Mouse (Mus musculus) urinary bladder, postnatal 4 days (tissue): ENCODE data around the gene Zfhx3.

Experiments
- DNase-seq, 2 experiments: peaks; one replicate each; pipeline ENCODE4 v3.0.0; 2021 to 2022; ENCODE audit warnings: low spot score in 2 of 2

Zfhx3 gene

DNA sequence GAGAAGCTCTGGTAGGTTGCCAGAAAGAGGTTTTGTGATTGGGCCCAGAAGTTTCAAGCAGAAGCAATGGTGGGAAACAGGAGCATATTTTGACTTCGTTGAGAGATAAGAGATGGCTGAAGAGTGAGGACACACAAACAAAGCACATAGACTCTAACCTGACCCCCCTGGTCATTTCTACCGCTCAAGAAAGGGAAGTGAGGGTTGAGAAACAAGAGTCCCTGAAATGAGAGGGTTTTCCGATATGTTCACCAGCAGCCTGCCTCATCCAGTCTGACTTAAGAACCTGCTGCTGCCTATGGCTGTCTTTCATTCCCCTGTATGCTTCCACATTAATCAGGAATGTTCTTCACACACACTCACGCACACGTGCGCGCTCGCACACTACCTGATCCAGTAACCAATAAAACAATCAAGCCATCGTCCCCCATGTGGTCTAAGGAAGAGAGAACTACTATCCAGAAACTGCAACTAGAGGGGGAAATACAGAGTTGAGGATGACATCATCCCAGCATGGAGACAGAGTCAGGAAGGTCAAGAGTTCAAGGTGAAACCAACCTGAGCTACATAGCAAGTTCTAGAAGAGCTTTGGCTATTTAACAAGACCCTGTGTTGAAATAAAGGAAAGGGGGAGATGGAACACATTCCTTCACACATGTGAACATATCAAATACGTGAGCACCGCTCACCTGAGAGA lies 649.7 kb downstream of the Zfhx3 start:
- DNase-seq = no peak

DNA sequence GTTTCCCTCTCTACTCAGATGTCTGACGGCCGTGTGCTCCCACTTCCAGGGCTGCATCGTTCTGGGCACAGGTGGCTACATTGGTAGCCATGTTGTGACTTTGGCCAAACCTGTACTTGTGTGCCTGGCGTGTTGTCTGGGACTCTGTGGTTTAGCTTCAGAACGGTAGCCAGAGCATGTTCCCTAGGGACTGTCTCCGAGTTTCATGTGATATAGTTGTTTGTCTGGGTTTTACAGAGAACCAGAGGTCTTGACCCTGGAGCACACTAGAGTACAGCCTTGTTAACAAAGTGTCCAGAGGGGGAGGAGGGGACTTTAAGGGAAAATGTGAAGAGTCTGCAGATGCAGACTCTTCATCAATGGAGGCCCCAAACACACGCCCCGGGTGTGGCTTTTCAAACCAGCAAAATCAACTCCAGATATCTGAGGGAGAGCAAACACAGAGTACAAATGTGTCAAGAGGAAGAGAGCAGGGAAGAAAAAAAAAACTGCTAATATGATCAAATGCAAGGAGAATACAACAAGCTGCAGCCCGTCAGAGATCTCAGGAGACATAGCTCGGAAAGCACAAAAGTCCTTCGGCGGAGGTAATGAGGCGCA lies 650.6 kb downstream of the Zfhx3 start:
- no peak for DNase-seq

DNA sequence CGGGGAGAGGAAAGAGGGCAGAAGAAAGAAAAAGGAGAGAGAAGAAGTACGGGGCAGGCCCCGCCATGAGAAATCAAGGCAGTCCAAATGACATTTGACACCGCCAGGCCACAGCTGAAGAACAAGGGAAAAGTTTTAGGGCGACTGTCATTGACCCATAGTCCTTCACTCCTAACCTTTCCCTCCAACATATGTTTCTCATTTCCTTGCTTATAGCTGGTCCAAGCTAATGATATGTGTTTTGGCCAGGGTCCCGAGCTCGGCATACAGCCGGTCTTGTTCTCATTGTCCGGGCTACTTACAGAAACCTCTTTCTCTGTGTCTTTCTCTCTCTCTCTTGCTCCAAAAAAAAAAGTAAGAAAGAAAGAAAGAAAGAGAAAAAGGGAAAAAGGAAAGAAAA lies 651.4 kb downstream of the Zfhx3 start:
- no peak for DNase-seq

DNA sequence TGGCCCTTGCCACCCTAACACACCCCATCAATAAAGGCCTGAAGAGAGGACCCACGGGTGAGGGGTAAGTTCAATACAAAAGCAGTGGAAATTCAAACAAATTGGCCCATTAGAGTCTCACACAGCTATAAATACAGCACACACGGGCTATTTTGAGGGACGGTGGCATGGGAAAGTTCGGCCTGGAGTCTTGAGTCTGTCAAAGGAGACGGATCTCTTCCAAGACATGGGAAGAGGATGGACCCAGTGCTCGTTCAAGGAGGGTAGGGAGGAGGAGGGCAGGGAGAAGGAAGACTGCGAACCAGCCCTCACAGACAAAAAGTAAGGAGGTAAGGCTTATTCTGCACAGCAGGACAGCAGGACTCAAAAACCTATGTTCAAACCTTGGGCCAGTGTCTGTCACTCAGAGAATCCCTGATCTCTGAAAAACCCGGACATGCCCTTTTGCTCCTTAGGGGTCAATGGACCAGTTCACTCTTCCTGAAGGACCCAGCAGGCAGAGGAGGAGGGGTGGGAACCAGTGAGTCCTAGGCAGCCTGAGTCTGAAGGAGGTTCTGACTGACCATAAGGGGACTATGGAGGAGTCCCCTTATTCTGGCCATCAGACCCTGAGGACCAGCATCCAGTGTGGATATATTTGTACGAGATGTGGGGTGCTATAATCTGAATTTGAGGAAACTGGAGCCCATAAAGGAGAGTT lies 652.1 kb downstream of the Zfhx3 start:
- DNase-seq = no peak

DNA sequence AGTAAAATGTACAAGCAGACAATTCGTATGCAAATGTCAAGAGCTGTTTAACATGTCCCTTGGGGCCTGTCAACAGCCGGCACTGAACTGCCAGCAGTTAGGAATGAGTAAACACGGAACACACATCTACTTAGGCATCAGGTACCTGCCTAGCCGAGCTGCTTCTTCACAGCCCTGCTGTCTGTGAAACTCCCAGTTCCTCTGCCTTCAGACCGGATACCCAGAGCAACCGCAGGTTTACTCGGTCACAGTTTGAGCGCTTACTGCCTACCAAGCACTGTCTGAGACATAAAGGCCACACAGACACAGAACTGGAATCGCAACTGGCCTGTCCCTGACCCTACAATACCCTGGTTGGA lies 652.6 kb downstream of the Zfhx3 start:
- no peak for DNase-seq

DNA sequence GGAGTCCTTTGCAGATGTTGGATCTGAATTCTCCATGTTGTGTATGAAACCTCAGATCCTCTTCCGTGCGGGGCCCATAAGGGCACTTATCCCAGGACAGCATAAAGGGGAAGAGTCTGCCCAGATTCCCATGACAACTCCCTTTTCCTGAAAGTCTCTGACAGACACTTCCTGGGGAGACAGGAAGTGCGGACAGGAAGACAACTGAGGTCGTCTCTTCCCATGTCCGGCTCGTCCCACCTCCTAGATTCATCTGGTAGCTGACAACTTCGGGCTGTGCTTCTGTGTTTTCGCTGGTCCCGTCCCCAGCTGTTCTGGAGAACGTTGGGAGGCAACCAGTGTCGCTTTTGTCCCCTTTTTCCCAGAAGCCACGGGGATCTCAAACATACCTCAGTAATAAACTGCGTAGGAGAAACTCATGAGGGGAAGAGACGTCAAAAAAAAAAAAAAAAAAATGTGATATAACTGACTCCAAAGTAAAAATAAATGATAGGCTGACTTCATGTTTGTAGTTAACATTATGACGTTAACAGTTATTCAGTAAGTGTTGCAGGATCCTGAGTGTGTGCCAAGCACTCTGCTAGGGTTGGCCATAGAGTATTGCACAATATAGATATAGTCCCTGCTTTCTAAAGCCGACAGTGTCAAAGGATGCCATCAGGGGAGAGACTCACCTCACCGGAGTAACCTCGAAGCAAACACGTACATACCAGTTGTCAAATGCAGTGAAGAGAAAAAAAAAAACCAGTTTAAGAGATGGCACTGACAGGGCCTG lies 653.5 kb downstream of the Zfhx3 start:
- DNase-seq = no peak

DNA sequence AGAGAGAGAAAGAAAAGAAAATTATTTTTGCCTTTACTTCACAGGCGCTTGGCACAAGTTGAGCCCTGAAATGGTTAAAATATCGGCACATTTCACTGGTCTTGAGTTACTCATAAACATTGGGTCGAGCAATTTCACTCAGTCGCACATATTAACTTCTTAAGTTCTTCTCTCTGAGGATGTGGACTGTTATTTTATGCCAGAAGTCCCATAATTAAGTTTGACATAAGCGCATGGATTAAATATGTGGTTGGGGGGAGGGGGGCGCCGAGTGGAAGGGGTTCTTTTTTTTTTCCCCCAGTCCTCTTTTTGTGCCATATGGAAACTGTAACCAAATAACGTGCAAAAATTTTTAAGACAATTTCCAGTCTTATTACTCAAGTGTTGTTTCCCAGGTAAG lies 656.6 kb downstream of the Zfhx3 start:
- no peak for DNase-seq

DNA sequence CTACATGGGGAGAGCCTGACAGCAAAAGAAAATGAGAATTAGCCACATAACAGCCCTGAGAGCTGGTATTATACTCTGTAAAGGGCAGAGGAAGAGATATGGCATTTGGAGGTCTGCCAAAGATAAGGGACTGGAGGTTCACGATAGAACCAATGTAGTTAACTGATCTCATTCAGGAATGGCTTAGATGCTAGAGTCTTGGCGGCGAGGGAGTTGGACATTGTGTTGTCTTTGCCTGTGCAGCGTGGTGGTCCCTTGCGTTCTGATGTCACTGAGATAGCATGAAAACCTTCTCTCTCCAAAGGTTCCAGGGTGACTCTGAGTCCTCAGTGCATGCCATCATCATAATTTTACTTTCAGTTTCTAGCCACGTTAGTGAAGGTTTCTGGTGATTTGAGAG lies 657.1 kb downstream of the Zfhx3 start:
- no peak for DNase-seq

DNA sequence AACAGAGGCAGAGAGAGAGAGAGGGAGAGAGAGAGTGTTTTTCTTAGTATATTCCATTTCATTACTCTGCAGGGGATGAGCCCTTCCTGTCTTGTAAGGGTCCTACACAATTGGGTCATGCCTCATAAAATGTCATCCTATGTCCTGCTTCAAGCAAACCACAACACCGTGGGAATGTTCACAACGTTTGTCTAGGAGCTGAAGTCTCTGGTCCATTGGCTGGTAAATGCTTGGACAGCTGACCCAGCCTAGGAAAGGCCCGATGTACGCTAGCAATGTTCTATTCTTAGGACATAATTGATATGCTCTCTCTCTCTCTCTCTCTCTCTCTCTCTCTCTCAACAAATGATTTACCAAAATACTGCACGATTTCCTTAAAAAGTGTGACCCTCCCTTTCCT lies 666.2 kb downstream of the Zfhx3 start:
- no peak for DNase-seq

DNA sequence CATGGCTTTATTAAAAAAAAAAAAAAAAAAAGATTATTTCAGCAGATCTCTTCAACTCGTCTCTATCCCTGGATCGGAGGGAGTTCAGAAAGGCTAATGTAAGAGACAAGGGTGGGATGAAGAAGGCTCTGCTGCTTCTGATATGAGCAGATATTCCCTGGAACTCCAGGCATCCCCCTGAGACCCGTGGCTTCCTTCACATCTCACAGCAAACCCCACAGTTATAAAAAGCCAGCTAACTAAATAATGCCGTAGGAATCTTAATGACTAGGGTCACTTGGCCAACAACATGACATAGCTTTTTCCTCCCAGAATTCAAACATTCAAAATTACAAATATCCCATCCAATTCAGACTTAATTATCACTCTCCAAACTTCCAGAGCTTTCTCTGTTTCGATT lies 666.7 kb downstream of the Zfhx3 start:
- no peak for DNase-seq

DNA sequence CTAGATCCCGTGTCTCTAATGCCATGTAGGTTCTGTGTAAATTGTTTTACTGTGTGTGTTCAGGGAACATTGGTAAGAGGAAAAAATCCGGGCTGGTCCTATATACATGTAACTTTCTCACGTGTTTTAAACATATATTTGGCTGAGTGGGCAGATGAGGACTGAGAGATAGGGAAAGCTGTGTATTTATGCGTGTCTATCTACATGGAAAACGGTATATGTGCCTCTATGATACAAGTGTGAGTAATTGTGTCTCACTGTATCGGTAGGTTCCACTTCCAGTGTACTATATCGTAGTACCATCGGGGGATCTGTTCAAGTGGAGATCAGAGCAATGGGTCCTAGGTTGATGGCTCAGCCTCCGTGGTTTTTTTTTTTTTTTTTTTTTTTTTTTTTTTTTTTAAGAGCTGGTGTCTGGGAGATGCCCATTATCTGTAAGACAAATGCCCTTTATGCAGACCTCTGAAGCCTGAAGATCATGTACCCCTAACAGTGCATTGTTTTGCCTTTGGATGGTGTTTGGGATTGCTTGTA lies 668.8 kb downstream of the Zfhx3 start:
- DNase-seq = no peak

DNA sequence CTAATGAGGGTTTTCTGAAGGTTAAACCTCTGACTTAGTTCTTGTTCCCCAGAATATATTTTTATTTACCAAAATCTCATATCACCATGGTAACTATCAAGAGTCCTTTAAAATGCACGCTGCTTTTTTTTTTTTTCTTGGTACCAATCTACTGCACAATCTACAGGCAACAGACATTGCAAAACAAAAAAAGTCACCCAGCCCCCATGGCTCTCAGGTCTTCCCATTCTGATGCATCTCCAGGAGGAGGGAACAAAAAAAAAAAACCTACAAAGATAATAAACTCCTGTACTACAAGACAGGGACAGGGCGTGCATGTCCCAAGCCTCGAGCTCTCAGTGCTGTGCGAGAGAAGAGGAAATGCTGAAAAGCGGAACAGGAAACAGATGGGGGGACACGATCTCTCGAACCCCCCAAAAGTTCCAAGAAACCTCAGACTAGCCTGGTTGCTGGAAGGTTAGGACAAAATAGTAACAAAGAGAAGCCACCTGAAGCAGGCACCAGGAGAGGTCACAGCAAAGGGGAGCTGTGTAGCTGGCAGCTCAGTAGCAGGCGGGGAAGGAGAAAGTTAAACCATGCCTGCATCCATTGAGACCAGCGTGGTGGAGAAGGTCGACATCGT lies 669.5 kb downstream of the Zfhx3 start:
- DNase-seq = no peak

DNA sequence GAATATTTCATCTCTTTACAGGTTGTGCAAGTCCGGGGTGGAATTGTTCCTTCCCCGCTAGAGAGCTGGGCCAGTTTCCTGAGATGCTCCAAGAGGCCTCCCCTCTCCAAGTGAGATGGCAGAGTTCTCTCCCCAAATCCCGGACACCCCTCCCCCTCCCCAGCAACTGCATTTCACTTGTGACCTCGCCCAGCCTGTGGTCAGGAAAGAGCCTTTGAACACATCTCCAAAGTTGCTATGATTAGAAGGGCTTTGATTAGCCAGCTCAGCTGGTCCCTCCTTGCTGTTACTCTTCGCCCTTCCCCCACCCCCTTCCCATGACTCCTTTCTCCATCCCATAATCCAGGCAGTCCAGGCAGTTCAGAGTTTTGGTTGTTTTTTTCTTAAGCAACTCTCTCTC lies 670.4 kb downstream of the Zfhx3 start:
- no peak for DNase-seq

DNA sequence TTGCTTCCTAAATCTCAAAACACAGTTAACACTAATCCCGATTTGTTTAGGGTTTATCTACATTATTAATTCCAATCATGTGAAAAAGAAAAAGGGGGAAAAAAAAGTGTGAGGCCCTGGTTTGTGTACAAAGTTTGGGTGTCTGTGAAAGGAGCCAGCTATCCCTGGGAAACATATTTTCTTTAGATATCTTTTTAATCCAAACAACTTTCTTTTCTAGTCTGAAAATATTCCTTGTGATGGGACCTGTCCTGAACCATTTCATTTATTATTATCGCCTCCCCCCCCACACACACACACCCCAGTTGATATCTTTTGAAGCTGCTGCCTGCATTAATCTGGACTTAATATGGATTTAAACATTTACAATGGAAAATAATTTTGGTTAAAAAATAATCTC lies 670.8 kb downstream of the Zfhx3 start:
- no peak for DNase-seq

DNA sequence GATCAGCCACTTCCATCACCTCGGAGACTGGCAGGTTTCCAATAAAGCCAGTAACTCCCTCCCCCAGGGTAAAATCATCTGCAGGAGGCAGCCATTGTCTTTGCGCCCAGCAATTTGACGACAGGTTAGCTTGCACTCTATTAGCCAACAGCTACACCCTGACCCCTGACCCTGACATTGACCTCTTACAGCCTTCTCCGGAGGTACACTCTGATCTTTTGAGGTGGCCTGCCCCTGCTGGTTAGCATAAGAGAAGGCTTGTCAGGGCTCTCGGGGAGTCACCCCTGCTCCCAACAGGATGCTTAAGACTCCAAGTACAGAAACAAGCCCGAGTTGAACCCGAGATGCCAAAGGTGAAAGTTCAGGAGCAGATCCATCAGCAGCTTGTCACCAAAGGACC lies 678.9 kb downstream of the Zfhx3 start:
- no peak for DNase-seq

DNA sequence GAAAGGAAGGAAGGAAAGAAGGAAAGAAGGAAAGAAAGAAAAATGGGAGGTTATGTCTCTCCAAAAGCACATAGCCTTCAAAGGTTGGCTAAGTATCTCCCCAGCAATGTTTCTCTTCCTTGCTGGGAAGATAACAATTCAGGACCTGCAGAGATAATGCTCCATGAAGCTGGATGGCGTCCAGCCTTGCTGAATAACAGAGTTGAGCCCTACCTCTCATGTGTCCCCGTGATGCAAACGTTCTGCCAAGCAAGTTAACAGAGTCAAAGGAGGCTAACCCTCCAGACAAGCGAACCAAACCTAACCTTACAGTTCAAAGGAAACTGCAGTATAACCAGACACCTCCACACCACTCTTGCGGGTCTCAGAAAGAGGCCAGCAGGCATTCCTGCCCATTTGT lies 681.2 kb downstream of the Zfhx3 start:
- DNase-seq = no peak

DNA sequence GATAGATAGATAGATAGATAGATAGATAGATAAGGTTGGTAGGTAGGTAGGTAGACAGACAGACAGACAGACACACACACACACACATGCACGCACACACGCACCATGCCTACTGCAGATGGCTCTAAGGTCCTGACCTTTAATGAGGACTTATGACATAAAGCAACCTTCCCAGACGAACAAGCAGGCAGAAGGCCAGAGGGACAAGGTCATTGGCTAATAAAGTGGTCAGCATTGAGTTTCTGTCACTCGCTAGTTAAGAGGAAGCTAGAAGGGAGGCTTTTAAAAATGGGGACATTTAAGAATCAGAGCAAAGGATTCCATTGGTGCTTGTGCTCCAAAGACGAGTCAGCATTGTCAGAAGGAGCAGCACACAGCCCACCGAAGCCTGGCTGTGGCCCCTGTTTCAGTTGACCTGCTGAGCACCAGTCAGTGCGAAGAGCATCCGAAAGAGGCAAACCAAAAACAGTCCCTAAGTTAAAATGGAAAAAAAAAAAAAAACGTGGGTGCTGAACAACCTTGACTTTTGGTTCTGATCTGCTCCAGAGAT lies 683.2 kb downstream of the Zfhx3 start:
- no peak for DNase-seq

DNA sequence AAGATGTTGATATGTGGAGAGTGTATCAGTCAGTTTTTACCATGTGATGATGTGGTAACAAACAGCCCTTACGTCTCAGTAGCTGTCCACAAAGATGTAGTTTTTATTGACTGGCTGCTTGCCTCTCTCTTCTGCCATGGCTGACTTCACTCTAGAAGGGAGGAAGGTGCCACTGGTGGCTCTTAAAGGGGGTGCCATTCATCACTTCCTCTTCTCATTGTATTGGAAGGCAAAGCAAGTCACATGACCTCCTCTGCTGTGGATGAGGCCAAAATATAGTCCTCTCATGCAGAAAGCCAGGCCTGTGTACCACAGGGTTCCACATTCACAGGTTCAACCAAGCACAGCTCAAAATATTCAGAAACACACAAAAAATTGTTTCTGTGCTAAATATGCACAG lies 688.6 kb downstream of the Zfhx3 start:
- no peak for DNase-seq

DNA sequence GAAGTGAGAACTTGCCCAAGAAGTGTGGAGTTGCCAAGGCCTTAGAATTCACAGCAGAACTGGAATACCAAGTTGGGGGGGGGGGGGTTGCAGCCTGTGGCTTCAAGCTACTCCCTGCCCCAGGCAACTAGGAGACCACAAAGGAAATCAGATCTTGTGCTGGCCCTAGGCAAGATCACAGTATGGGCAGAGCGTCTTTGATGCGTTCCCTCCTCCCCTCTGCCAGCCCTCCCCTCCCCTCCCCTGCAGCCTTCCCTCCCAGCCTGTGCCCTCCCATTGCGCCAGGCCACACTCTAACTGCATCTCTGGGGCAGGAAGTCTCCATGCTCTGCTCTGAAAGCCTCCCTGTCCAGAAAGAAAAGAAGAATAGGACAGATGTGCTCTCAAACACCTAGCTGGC lies 691.8 kb downstream of the Zfhx3 start:
- DNase-seq = no peak

DNA sequence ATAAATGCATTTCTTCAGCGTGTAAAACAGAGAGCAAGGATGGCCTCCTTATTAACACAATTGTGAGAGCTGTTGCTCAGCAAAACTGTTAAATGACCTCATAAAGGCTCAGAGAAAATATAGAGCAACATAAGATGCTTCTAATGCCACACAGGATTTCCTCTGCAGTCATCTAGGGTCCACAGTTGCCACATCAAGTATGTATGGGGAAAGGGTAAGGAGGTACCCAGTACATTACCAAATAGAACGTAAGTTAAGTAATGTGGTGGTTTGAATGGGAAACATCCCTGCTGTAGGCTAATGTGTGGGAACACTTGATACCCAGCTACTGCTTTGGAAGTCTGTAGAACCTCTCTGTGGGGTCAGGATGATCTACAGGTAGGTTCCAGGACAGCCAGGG lies 695.4 kb downstream of the Zfhx3 start:
- no peak for DNase-seq

DNA sequence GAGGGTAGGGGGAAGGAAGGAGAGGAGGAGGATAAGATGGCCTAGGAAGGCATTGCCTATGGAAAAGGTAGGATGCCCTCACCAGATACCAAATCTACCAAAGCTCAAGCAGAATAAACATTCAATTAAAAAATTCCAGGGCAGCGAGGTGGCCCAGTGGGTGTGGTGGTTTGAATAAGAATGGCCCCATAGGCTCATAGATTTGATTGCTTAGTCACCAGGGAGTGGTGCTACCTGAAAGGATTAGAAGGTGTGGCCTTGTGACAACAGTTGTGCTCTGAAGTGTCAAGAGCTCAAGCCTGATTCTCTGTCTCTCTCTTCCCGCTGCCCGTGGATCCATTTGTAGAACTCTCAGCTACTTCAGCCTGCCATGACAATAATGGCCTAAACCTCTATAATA lies 703.2 kb downstream of the Zfhx3 start:
- DNase-seq = no peak

DNA sequence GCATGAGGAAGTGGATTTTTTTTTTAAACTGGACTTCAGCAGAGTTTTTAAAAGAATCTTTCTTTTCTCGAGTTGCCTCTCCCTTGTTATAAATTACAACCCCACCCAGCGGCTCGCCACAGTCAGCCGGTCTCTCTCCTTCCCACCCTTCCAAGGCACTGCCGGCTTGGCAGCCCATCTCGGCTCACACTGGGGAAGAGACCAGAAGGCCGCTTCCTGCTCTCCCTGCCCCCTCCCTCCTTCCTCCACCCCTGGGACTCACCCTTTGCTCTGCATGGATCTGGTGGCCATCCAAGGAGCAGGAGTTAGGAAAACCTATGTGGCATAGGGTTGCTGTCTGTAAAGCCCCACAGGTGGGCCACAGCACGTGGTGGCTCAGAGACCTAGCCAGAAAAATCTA lies 705.1 kb downstream of the Zfhx3 start:
- peak; percentile 54 to 73 for DNase-seq
